Mouse (Mus musculus): ENCODE results near the gene Muc5b. TPM values are rescaled to one million over a fixed set of nuclear protein-coding genes. Genes with fewer than 3 reads are reported as not detected.

Gene Muc5b
- polyA plus RNA-seq, 2 experiments: not detected

DNA sequence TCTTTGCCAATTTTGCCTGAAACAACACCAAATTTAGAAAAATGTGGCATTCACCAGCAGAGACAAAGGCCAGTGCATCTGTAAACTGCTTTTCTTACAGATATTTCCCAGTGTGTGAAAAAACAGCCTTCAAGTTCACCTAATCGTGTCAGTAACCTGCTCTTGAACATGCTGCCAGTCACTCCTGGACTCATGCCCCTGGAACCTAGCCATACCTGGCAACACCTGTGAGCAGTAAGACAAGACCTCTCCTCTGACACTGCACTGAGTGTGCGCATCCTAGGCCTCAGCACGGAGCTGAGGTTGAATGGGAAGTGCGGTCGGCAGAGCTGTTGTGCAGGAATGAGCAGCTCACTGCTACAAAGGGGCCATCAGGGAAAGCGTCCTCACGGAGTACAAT, 53.3 kb downstream of the Muc5b start:
- no peaks in the 10 kb centered on the region for H3K9me3 ChIP-seq (ENCODE audit: control insufficient read depth, low read length)
- ATAC-seq (ENCODE audit: insufficient read depth) (no peak), DNase-seq (ENCODE audit: low read depth in 3 of 3, low spot score in 3 of 3) (no peak)
- no peak for TF ChIP-seq CTCF (IDR thresholded peaks at IDR 0.05; ENCODE audit: low read depth)
- no peak for TF ChIP-seq EP300 (IDR thresholded peaks at IDR 0.05; ENCODE audit: low read depth)
- no peaks in the 10 kb centered on the region for H3K27me3 ChIP-seq (ENCODE audit: control insufficient read depth, insufficient read depth, low read length)
- no peak overlapping the region for H3K9ac ChIP-seq (replicated peaks)
- peaks cover 49% of the 10 kb centered on the region for H3K36me3 ChIP-seq (replicated peaks; ENCODE audit: control insufficient read depth, insufficient read depth, low read depth)
- WGBS (ENCODE audit: insufficient replicate concordance): 91% methylated on average over 7 of the region's 7 CpGs
- no peak overlapping the region for H3K4me2 ChIP-seq (ENCODE audit: low read depth)
- no peak overlapping the region for H3K27ac ChIP-seq
- no peak overlapping the region for H3K4me3 ChIP-seq (ENCODE audit: insufficient read depth in 1 of 2, low read depth in 2 of 2, low read length in 2 of 2)
- H3K4me1 ChIP-seq (replicated peaks; ENCODE audit: control insufficient read depth in 2 of 2, insufficient read depth in 2 of 2, low read length in 1 of 2): no peaks in the 10 kb centered on the region

DNA sequence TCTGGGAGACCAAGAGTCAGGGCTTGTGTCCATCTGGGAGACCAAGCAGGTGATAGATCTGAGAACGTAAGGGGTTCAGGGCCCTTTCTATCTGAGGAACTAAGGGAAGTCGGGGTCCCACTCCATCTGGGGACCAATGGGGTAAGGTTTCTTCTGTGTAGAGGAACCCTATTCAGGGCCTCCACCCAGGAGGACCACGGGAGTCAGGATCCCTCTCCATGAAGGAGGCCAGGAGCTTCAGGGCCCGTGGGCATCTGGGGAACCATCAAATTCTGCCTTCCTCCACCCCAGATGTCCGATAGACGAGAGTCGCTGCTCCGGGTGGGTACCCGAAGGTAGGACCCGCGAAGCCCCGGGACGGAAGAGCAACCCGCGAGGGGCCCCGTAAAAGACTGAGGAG, 63.0 kb downstream of the Muc5b start:
- Histone ChIP-seq H3K9me3 (ENCODE audit: control insufficient read depth, low read length) (no peaks in the 10 kb centered on the region; the same call in 1 of the 2 replicates), H3K4me1 (replicated peaks; ENCODE audit: control insufficient read depth in 2 of 2, insufficient read depth in 2 of 2, low read length in 1 of 2) (peaks cover 14 to 25% of the 10 kb centered on the region in 2 experiments), H3K4me2 (ENCODE audit: low read depth) (peak overlapping the region; percentile 96), H3K9ac (replicated peaks) (peak overlapping the region; percentile 97), H3K4me3 (ENCODE audit: insufficient read depth in 1 of 2, low read depth in 2 of 2, low read length in 2 of 2) (peak overlapping the region; percentile 86 to 96), H3K36me3 (replicated peaks; ENCODE audit: control insufficient read depth, insufficient read depth, low read depth) (no peaks in the 10 kb centered on the region), H3K27ac (peak overlapping the region; percentile 65), H3K27me3 (ENCODE audit: control insufficient read depth, insufficient read depth, low read length) (no peaks in the 10 kb centered on the region; the same call in 1 of the 2 replicates)
- TF ChIP-seq EP300 (IDR thresholded peaks at IDR 0.05; ENCODE audit: low read depth): no peak
- TF ChIP-seq CTCF (IDR thresholded peaks at IDR 0.05; ENCODE audit: low read depth): no peak
- WGBS (ENCODE audit: insufficient replicate concordance): 1% methylated on average over 16 of the region's 16 CpGs
- peak; percentile 69 for ATAC-seq (ENCODE audit: insufficient read depth)
- DNase-seq (ENCODE audit: low read depth in 3 of 3, low spot score in 3 of 3): peak in 2 of 3 experiments; percentile 9 to 28

DNA sequence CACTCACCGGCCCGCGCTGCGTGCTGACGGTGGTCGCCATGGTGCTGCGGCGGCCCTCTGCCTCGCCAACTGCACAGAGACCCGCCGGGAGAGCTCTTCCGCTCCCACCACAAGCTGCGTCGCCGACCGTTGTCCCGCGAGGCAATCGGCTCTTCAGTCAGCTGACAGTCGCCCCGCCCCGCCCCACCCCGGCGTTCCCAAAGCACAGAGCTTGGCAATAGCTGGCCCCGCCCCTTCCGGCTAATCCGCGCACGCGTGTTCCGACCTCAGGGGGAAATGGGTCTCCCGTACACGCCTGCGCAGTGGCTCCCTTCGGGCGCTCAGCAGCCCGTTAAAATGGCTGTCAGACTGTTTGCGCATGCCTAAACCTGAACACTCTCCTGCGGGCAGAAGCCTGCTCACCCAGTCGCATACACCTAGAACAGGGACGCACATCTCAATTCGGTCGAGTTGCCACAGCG, 63.4 kb downstream of the Muc5b start:
- WGBS (ENCODE audit: insufficient replicate concordance): under 1% methylated on average over 40 of the region's 44 CpGs
- no peaks in the 10 kb centered on the region; the same call in 1 of the 2 replicates for H3K27me3 ChIP-seq (ENCODE audit: control insufficient read depth, insufficient read depth, low read length)
- peak overlapping the region; percentile 97 for H3K9ac ChIP-seq (replicated peaks)
- peak overlapping the region; percentile 65 for H3K27ac ChIP-seq
- H3K4me1 ChIP-seq (replicated peaks; ENCODE audit: control insufficient read depth in 2 of 2, insufficient read depth in 2 of 2, low read length in 1 of 2): peaks cover 14 to 25% of the 10 kb centered on the region in 2 experiments
- H3K36me3 ChIP-seq (replicated peaks; ENCODE audit: control insufficient read depth, insufficient read depth, low read depth): no peaks in the 10 kb centered on the region
- H3K4me3 ChIP-seq (ENCODE audit: insufficient read depth in 1 of 2, low read depth in 2 of 2, low read length in 2 of 2): peak overlapping the region; percentile 86 to 96
- ATAC-seq (ENCODE audit: insufficient read depth) (peak; percentile 97), DNase-seq (ENCODE audit: low read depth in 3 of 3, low spot score in 3 of 3) (peak; percentile 98 to 99 (median 98))
- peak overlapping the region; percentile 96 for H3K4me2 ChIP-seq (ENCODE audit: low read depth)
- H3K9me3 ChIP-seq (ENCODE audit: control insufficient read depth, low read length): no peaks in the 10 kb centered on the region; the same call in 1 of the 2 replicates
- TF ChIP-seq EP300 (IDR thresholded peaks at IDR 0.05; ENCODE audit: low read depth) (no peak), CTCF (IDR thresholded peaks at IDR 0.05; ENCODE audit: low read depth) (no peak)

DNA sequence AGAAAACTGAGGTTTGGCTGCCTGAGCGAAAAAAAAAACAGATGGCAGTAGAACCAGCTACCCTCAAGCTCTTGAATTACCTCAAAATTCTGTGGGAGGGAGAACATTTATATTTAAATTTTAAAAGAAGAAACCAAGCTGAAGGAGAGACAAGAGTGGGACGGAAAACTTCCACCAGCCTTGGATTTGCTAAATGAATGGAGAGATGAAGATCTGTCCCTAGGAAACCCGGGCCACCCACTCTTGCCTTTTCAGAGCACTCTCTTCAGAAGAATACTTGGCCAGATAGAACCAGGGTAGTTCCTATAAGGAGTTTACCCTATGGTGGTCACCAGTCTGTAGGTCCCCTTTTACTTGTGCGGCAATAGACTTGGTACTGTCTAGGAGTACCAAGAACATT, 63.9 kb downstream of the Muc5b start:
- H3K4me2 ChIP-seq (ENCODE audit: low read depth): peak overlapping the region; percentile 96
- H3K27ac ChIP-seq: peak overlapping the region; percentile 25
- peaks cover 14 to 25% of the 10 kb centered on the region in 2 experiments for H3K4me1 ChIP-seq (replicated peaks; ENCODE audit: control insufficient read depth in 2 of 2, insufficient read depth in 2 of 2, low read length in 1 of 2)

DNA sequence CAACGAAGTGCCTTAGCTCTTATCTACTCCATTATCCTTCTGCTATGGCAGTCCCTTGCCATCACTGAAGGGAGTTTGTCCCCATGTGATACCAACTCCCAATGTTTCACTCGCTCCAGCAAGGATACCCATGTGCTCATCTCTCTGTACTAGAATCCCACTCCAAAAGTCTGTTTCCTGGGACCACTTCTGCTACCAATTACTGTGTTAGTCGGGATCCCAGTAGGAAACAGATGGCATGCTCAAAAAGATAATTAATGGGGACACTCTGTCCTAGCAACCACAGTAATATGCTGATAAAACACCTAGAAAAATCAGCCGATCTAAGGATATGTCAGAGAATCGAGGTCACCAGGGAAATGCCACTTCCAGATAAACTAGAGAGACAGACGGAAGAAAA, 69.7 kb downstream of the Muc5b start:
- H3K27ac ChIP-seq: no peak overlapping the region
- peaks cover 9% of the 10 kb centered on the region for H3K27me3 ChIP-seq (ENCODE audit: control insufficient read depth, insufficient read depth, low read length)
- WGBS (ENCODE audit: insufficient replicate concordance): 42% methylated on average over 6 of the region's 6 CpGs

More for the DNA sequence above, 63.9 kb downstream of the Muc5b start:
- Histone ChIP-seq H3K36me3 (replicated peaks; ENCODE audit: control insufficient read depth, insufficient read depth, low read depth) (no peaks in the 10 kb centered on the region), H3K27me3 (ENCODE audit: control insufficient read depth, insufficient read depth, low read length) (no peaks in the 10 kb centered on the region; the same call in 1 of the 2 replicates), H3K9ac (replicated peaks) (peak overlapping the region; percentile 55), H3K4me3 (ENCODE audit: insufficient read depth in 1 of 2, low read depth in 2 of 2, low read length in 2 of 2) (peak overlapping the region; percentile 70 to 96), H3K9me3 (ENCODE audit: control insufficient read depth, low read length) (no peaks in the 10 kb centered on the region; the same call in 1 of the 2 replicates)
- WGBS (ENCODE audit: insufficient replicate concordance): 70% methylated on average over 4 of the region's 4 CpGs
- ATAC-seq (ENCODE audit: insufficient read depth) (no peak), DNase-seq (ENCODE audit: low read depth in 3 of 3, low spot score in 3 of 3) (no peak)
- TF ChIP-seq EP300 (IDR thresholded peaks at IDR 0.05; ENCODE audit: low read depth) (no peak), CTCF (IDR thresholded peaks at IDR 0.05; ENCODE audit: low read depth) (no peak)

More for the DNA sequence above, 69.7 kb downstream of the Muc5b start:
- no peaks in the 10 kb centered on the region for H3K9me3 ChIP-seq (ENCODE audit: control insufficient read depth, low read length)
- TF ChIP-seq EP300 (IDR thresholded peaks at IDR 0.05; ENCODE audit: low read depth): no peak
- no peak for TF ChIP-seq CTCF (IDR thresholded peaks at IDR 0.05; ENCODE audit: low read depth)
- ATAC-seq (ENCODE audit: insufficient read depth) (no peak), DNase-seq (ENCODE audit: low read depth in 3 of 3, low spot score in 3 of 3) (no peak)
- no peak overlapping the region for H3K4me3 ChIP-seq (ENCODE audit: insufficient read depth in 1 of 2, low read depth in 2 of 2, low read length in 2 of 2)
- H3K36me3 ChIP-seq (replicated peaks; ENCODE audit: control insufficient read depth, insufficient read depth, low read depth): no peaks in the 10 kb centered on the region
- no peaks in the 10 kb centered on the region; a peak in 1 of 4 replicates for H3K4me1 ChIP-seq (replicated peaks; ENCODE audit: control insufficient read depth in 2 of 2, insufficient read depth in 2 of 2, low read length in 1 of 2)
- H3K9ac ChIP-seq (replicated peaks): no peak overlapping the region
- no peak overlapping the region for H3K4me2 ChIP-seq (ENCODE audit: low read depth)

Data from liver, embryonic 14.5 days (tissue).